Mouse (Mus musculus) lung, postnatal 36 days (tissue): ENCODE measurements around the gene Ppp1r9b.

Experiments used
- DNase-seq: peaks from one replicate; pipeline ENCODE4 v3.0.0; 2022; ENCODE audit warnings: mixed read lengths

Gene Ppp1r9b

GRCm38 (mm10) chr11:94978178-94978915, 12.5 kb upstream of the Ppp1r9b start:
- DNase-seq: no peak

DNA sequence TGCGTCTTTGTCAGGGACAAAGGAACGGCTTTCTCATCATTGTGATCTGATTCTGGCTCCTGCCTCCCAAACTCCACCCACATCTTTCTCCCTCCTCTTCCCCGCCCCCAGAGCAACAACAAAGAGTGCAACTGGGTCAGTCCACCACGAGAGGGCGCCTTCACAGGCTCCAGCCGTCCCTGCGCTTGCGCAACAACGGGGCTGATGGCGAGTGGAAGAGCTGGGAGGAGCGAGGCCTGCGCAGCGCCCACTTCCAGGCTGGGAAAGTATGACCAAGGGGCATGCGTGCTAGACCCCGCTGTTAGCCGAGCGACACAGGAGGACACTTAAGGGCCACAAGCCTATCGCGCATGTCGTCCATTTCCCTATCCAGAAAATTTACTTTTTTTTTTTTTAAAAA, 11.9 kb upstream of the Ppp1r9b start:
- peak; percentile 97 for DNase-seq

DNA sequence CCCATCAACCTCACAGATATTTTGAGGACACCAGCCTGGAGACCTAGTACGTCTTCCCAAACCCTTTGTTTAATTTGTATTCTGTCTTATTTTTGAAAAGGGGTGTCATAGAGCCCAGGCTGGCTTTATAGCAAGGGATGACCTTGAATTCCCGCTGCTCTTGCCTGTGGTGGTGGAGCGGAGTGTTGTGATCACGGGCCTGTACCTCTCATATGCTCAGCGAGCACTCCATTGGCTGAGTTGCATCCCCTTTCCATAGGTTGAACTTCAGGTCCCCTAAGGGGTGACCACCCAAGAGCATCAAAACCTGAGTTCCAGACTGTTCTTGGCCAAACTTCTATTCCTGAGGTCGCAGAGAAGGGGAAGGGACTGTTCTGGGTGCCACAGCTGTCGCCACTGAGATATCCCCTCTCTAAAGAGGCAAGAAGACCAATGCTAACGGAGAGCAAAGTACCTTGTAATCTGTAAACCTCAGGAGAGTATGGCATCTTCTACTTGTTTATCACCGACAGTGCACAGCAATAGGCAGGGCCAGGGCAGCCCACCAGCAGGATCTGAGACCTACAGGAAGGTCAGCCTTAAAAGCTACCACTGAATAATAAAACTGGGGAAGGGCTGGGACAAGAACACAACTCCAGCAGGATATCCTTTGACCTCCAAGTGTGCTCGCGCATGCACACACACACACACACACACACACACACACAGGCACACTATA, 11.2 kb upstream of the Ppp1r9b start:
- DNase-seq: no peak

- peak; percentile 85 for DNase-seq
These were observed 5.7 kb upstream of the Ppp1r9b start for GRCm38 (mm10) chr11:94985140-94985539.

- no peak for DNase-seq
These were observed 5.0 kb upstream of the Ppp1r9b start for GRCm38 (mm10) chr11:94985822-94986221.

DNA sequence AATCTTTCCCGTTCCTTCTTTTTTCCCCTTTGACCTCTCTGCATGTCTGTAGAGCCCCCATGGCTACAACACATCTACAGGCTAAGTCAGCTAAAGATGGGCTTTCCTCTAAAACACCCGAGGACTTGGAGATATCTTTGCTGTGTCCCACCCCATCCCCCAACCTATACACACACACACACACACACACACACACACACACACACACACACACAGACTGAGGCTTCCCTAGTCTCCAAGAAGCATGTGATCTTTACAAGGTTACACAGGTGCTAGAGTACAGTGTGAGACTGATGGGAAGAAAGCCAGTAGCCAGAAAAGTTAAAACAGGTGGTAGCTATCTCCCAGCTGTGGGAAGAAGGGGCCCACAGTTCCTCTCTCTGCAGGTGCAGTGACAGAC, 4.4 kb upstream of the Ppp1r9b start:
- DNase-seq: no peak

- no peak for DNase-seq
These were observed 3.5 kb upstream of the Ppp1r9b start for GRCm38 (mm10) chr11:94987341-94987740.

DNA sequence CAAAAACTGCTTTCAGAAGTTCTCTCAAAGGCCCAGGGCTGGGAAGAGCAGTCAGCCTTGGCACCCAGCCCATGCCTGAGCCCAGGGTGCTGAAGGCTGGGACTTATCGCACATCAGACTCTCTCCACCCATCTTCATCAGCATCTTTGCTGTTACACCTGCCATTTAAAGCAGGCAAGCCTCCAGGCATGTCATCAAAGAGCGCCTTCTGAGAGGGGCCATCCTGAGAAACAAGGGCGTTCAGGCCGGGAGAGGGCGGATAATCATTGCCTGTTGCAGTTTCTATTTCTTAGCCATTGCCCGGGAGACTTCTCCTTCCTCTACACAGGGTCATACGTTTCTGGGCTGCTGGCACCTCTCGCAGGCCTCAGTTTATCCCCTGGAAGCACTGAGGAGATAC, 3.0 kb upstream of the Ppp1r9b start:
- DNase-seq: no peak

DNA sequence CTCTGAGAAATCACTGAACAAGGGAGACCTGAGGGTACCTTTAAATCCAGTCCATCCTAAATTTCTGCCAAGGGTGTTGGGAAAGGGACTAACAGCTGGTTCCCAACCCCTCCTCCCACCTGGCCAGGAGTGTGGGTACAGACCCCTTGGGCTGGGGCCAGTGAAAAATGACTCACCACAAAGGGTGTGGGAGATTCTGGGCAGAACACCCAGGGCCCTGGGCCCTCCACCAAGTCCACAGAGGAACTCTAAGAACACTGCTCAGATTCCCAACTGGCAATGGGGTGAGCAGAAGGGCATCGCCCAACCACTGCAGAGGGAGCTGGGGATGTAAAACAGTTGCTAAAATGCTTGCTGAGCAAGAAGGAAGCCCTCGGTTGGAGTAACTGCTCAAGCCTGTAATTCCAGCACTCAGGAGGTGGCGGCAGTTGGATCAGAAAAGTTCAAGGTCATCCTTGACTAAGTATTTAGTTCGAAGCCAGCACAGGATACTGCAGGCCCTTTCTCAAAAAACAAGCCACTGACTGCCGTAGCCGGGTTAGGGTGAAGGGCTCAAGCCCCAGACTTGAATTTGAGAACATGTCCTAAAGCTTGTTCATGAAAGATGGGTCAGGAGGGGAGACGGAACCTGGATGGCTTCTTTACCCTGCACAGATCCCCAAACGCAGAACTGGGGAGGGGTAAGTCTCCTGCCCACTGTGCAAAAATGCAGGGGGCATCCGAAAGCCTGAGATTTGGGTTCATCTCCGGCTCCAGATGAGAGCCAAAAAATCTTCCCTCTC, 1.9 kb upstream of the Ppp1r9b start:
- DNase-seq: no peak

- DNase-seq: peak; percentile 95
These were observed 1.2 kb upstream of the Ppp1r9b start for GRCm38 (mm10) chr11:94989562-94990017.

GRCm38 (mm10) chr11:94990102-94990748, 610 bp upstream of the Ppp1r9b start:
- no peak for DNase-seq

GRCm38 (mm10) chr11:94991641-94992479, 1.0 kb downstream of the Ppp1r9b start:
- DNase-seq: peak; percentile 59

DNA sequence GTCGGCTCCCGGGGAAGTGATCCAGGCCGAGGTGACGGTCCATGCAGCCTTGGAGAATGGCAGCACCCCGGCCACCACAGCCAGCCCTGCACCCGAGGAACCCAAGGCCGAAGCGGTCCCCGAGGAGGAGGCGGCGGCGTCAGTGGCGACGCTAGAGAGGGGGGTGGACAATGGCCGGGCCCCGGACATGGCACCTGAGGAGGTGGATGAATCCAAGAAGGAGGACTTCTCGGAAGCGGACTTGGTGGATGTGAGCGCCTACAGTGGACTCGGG, 1.6 kb downstream of the Ppp1r9b start:
- no peak for DNase-seq

- DNase-seq: peak; percentile 81
These were observed 2.1 kb downstream of the Ppp1r9b start for GRCm38 (mm10) chr11:94992754-94993606.

GRCm38 (mm10) chr11:94994208-94994814, 3.5 kb downstream of the Ppp1r9b start:
- no peak for DNase-seq

DNA sequence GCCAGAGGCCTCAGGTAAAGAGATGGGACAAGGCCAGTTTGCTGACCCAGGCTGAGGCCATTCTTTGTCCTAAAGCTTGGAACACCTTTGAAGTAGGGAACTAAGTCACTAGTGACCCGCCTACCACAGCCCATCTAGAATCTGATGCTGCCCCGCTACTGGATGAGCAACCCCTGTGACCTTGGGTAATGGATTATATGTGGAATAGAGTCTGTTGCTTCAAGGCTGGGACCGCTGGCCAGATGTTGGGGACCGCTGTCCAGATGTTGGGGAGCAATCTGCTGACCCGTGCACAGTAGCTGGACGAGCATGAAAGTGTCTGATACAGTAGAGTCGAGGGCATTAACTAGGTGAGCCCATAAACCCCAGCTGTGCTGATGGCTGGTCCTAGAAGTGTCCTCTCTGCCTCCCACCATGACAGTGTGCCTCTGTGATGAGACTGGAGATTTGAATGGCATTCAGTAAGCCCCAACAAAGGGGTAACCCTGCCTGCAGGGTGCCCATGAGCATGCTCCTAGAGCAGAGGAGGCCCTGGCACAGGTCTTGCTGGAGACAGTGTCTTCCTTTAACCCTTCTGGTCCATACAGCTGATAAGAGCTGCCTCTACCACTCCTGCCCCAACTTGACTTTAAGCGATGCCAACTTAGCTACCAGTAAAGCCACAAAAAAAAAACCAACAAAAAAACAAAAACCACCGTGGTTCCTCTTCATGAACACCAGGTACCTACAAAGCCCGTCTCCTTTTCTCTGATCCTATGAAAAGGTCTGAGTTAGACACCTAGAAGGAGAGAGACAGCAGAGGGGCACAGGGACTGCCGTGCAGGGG, 4.3 kb downstream of the Ppp1r9b start:
- no peak for DNase-seq

- DNase-seq: no peak
These were observed 5.3 kb downstream of the Ppp1r9b start for GRCm38 (mm10) chr11:94996101-94996500.

GRCm38 (mm10) chr11:94996984-94997383, 6.1 kb downstream of the Ppp1r9b start:
- no peak for DNase-seq

- DNase-seq: peak; percentile 46
These were observed 6.8 kb downstream of the Ppp1r9b start for GRCm38 (mm10) chr11:94997596-94997995.

GRCm38 (mm10) chr11:94998041-94998531, 7.3 kb downstream of the Ppp1r9b start:
- DNase-seq: peak; percentile 51
